Mouse (Mus musculus): ENCODE results near the gene Akap6. TPM values are rescaled to one million over a fixed set of nuclear protein-coding genes. Genes with fewer than 3 reads are reported as not detected.

Akap6 gene
- polyA plus RNA-seq, 1 experiment: 27.4 TPM

DNA sequence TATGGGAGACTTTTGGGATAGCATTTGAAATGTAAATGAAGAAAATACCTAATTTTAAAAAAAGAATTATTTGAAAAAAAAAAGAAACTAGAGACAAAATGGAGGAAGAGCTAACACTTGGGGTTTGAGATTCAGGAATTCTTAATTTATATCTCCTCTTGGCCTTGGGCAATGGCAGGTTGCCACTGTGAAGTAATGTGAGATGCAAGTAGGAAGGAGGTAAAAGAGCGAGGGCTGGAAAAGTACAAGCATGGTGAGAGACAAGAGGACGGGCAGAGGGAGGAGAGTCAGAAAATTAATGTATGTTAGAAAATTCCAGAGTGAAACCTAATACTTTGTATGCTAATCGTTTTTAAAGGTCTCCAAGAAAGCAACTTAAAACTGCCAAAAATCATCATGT, 40.1 kb downstream of the Akap6 start:
- no peak for TF ChIP-seq CTCF (IDR thresholded peaks at IDR 0.05; ENCODE audit: borderline replicate concordance, insufficient read depth, low read depth, low read length)
- TF ChIP-seq POLR2A (IDR thresholded peaks at IDR 0.05; ENCODE audit: borderline replicate concordance, insufficient read depth, low read length): no peak
- Histone ChIP-seq H3K27ac (ENCODE audit: insufficient read depth, low read length) (no peak overlapping the region), H3K4me3 (replicated peaks; ENCODE audit: insufficient read depth, low read depth, low read length) (no peak overlapping the region), H3K4me1 (ENCODE audit: control insufficient read depth, insufficient read depth, low read length) (peaks cover 2% of the 10 kb centered on the region; the same call in 1 of the 2 replicates), H3K27me3 (ENCODE audit: control insufficient read depth, insufficient read depth, low read length) (no peaks in the 10 kb centered on the region)
- DNase-seq: no peak
- 83% methylated on average over 3 of the region's 3 CpGs for WGBS

DNA sequence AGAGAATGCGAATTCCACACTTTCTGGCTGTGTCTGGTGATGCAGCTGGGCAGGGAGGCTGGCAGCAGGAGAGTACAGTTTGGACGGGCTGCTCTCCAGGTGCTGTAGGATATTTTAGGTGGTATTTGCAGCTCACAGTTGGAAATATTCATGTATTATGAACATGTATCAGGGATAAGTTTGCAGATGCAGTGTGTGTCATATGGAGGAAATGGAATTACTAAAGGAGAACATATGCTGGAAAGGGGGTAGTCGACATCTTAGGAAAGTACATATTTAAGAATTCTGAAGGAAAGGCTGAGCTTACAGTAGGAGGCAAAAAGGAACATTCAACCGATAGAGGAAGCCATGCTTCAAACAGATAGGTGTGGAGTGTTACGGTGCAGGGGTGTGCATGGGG, 42.6 kb downstream of the Akap6 start:
- Histone ChIP-seq H3K4me3 (replicated peaks; ENCODE audit: insufficient read depth, low read depth, low read length) (no peak overlapping the region), H3K27me3 (ENCODE audit: control insufficient read depth, insufficient read depth, low read length) (no peaks in the 10 kb centered on the region), H3K27ac (ENCODE audit: insufficient read depth, low read length) (no peak overlapping the region), H3K4me1 (ENCODE audit: control insufficient read depth, insufficient read depth, low read length) (peaks cover 2% of the 10 kb centered on the region; the same call in 1 of the 2 replicates)
- TF ChIP-seq POLR2A (IDR thresholded peaks at IDR 0.05; ENCODE audit: borderline replicate concordance, insufficient read depth, low read length) (no peak), CTCF (IDR thresholded peaks at IDR 0.05; ENCODE audit: borderline replicate concordance, insufficient read depth, low read depth, low read length) (no peak)
- WGBS: 71% methylated on average over 5 of the region's 5 CpGs
- DNase-seq: no peak

DNA sequence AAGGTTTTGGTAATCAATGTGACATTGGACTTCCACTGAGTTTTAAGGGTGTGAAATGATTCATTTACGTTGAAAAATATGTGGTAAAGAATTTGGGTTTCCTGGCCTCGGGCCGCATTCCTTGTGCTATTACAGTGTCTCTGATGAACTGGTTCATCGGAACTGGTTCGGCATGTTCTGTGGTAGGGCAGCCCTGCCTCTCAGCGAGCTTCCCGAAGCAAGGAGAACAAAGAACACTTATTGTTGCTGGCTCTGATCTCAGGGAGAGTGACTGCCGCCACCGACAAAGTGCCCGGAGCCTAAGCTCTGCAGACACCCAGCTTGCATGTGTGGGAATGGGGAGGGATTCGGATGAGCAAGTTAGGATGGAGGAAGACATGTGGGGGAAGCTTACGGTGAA, 50.8 kb downstream of the Akap6 start:
- 60% methylated on average over 12 of the region's 12 CpGs for WGBS
- H3K4me3 ChIP-seq (replicated peaks; ENCODE audit: insufficient read depth, low read depth, low read length): no peak overlapping the region
- H3K27me3 ChIP-seq (ENCODE audit: control insufficient read depth, insufficient read depth, low read length): no peaks in the 10 kb centered on the region
- no peak for DNase-seq
- no peaks in the 10 kb centered on the region; the same call in 1 of the 2 replicates for H3K4me1 ChIP-seq (ENCODE audit: control insufficient read depth, insufficient read depth, low read length)
- H3K27ac ChIP-seq (ENCODE audit: insufficient read depth, low read length): no peak overlapping the region; the same call in 1 of the 2 replicates
- TF ChIP-seq POLR2A (IDR thresholded peaks at IDR 0.05; ENCODE audit: borderline replicate concordance, insufficient read depth, low read length): no peak
- no peak for TF ChIP-seq CTCF (IDR thresholded peaks at IDR 0.05; ENCODE audit: borderline replicate concordance, insufficient read depth, low read depth, low read length)

DNA sequence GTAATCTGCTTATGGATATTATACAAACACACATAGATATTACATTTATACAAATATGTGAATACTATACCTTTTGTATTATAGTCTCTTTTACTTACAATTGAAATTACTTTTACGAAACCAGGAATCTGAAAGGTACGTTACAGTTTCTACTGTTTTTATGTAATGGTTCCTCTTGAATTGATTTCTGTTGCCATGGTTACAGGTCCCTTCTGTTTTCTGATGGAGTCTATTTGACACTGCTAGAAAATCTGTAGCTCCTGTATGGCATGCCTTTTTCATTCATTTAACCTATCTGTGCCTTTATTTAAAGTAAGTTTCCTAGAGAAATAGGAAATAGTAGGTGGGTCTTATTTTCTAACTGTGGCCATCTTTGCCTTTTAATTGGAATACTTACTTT, 56.5 kb downstream of the Akap6 start:
- DNase-seq: no peak
- TF ChIP-seq POLR2A (IDR thresholded peaks at IDR 0.05; ENCODE audit: borderline replicate concordance, insufficient read depth, low read length) (no peak), CTCF (IDR thresholded peaks at IDR 0.05; ENCODE audit: borderline replicate concordance, insufficient read depth, low read depth, low read length) (no peak)
- Histone ChIP-seq H3K4me1 (ENCODE audit: control insufficient read depth, insufficient read depth, low read length) (no peaks in the 10 kb centered on the region), H3K27me3 (ENCODE audit: control insufficient read depth, insufficient read depth, low read length) (no peaks in the 10 kb centered on the region), H3K27ac (ENCODE audit: insufficient read depth, low read length) (no peak overlapping the region), H3K4me3 (replicated peaks; ENCODE audit: insufficient read depth, low read depth, low read length) (no peak overlapping the region)
- 94% methylated on average over 2 of the region's 2 CpGs for WGBS

DNA sequence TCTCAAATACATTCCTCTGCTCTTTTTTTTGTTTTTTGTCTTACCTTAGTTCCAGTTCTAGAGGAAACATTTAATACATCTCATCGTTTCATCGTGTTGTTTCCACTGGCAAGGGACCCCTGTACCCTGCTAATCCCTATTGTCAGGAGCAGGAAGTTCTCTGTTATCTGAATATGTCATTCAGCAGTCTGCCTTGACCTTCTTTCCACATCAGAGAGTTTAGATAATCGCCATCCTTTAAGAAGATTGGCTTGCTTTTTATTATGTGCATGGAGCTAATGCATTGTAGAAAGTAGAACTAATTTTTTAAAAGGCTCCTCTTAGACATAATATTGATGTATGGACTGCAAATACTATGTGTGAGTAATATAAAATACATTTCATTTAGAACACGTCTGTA, 58.7 kb downstream of the Akap6 start:
- TF ChIP-seq POLR2A (IDR thresholded peaks at IDR 0.05; ENCODE audit: borderline replicate concordance, insufficient read depth, low read length) (no peak), CTCF (IDR thresholded peaks at IDR 0.05; ENCODE audit: borderline replicate concordance, insufficient read depth, low read depth, low read length) (no peak)
- 16% methylated on average over 4 of the region's 4 CpGs for WGBS

DNA sequence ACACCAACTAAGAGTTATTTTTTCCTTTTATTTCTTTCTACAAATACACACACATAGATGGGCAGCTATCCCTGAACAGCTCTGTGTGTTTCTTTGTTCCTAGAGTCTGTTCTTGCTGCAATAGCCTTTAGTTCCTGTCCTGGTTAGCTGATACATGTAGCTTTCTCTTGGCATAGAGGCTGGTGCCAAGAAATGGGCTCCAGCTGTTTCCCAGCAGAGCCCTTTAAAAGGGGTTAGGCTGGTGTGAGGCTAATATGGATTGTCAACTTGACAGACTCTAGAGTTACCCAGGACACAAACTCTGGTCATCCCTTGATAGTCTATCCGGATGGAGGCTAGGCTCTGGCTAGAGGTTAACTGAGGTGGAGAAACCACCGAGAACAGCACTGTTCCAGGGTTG, 64.9 kb downstream of the Akap6 start:
- DNase-seq: no peak
- WGBS: 66% methylated on average over 2 of the region's 2 CpGs
- Histone ChIP-seq H3K4me3 (replicated peaks; ENCODE audit: insufficient read depth, low read depth, low read length) (no peak overlapping the region), H3K4me1 (ENCODE audit: control insufficient read depth, insufficient read depth, low read length) (no peaks in the 10 kb centered on the region), H3K27ac (ENCODE audit: insufficient read depth, low read length) (no peak overlapping the region), H3K27me3 (ENCODE audit: control insufficient read depth, insufficient read depth, low read length) (no peaks in the 10 kb centered on the region)
- TF ChIP-seq CTCF (IDR thresholded peaks at IDR 0.05; ENCODE audit: borderline replicate concordance, insufficient read depth, low read depth, low read length) (no peak), POLR2A (IDR thresholded peaks at IDR 0.05; ENCODE audit: borderline replicate concordance, insufficient read depth, low read length) (no peak)

More for the DNA sequence above, 58.7 kb downstream of the Akap6 start:
- no peaks in the 10 kb centered on the region for H3K27me3 ChIP-seq (ENCODE audit: control insufficient read depth, insufficient read depth, low read length)
- H3K27ac ChIP-seq (ENCODE audit: insufficient read depth, low read length): no peak overlapping the region
- DNase-seq: no peak
- no peaks in the 10 kb centered on the region for H3K4me1 ChIP-seq (ENCODE audit: control insufficient read depth, insufficient read depth, low read length)
- no peak overlapping the region for H3K4me3 ChIP-seq (replicated peaks; ENCODE audit: insufficient read depth, low read depth, low read length)

DNA sequence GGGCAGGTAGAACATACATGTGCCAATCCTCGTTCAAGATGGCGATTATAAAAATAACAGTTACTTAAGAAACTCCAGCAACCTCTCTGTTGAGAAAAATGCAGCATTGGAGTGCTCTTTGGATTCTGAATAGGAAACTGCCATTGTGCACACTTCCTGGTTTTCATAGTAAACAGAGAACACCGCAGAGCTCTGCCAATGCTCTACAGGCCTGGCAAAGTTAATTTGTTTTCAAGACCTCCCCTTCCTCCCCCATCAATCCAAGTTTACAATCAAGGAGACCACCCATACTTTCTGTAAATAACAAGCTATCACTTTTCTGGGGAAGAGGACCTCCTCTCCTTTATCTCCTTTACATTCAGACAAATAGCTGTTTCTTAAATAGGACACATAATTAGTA, 65.6 kb downstream of the Akap6 start:
- Histone ChIP-seq H3K27me3 (ENCODE audit: control insufficient read depth, insufficient read depth, low read length) (no peaks in the 10 kb centered on the region), H3K4me3 (replicated peaks; ENCODE audit: insufficient read depth, low read depth, low read length) (no peak overlapping the region), H3K4me1 (ENCODE audit: control insufficient read depth, insufficient read depth, low read length) (no peaks in the 10 kb centered on the region), H3K27ac (ENCODE audit: insufficient read depth, low read length) (no peak overlapping the region)
- no peak for TF ChIP-seq POLR2A (IDR thresholded peaks at IDR 0.05; ENCODE audit: borderline replicate concordance, insufficient read depth, low read length)
- TF ChIP-seq CTCF (IDR thresholded peaks at IDR 0.05; ENCODE audit: borderline replicate concordance, insufficient read depth, low read depth, low read length): no peak
- 70% methylated on average over 3 of the region's 3 CpGs for WGBS
- DNase-seq: no peak

DNA sequence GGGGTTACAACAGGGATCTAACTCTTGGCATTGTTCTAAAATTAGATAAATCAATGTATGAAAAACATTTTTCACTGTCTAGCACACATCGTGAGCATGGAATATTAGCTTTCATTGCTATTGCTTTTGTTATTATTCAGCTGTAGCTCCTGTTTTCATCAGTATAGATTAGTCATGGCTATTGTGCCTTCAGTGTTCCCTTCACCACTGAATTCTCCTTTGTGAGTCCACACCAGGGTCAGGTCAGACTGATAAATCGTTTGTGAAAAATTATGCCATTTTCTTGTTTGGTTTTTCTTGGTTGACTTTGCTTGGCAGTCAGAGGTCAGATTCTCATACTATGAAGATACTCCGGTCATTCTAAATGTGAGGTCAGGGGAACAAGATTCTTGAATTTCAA, 70.4 kb downstream of the Akap6 start:
- H3K4me1 ChIP-seq (ENCODE audit: control insufficient read depth, insufficient read depth, low read length): peaks cover 8% of the 10 kb centered on the region
- H3K27me3 ChIP-seq (ENCODE audit: control insufficient read depth, insufficient read depth, low read length): no peaks in the 10 kb centered on the region
- no peak overlapping the region for H3K4me3 ChIP-seq (replicated peaks; ENCODE audit: insufficient read depth, low read depth, low read length)
- H3K27ac ChIP-seq (ENCODE audit: insufficient read depth, low read length): no peak overlapping the region
- 49% methylated on average over 3 of the region's 3 CpGs for WGBS
- no peak for DNase-seq
- no peak for TF ChIP-seq POLR2A (IDR thresholded peaks at IDR 0.05; ENCODE audit: borderline replicate concordance, insufficient read depth, low read length)
